Mouse (Mus musculus) layer of hippocampus, adult 11-12 months (tissue): Measurements from ENCODE around the gene 4930447C04Rik.

ENCODE experiments used
- DNase-seq: peaks from one replicate; pipeline ENCODE4 v3.0.0; 2022; ENCODE audit warnings: low spot score

Gene 4930447C04Rik

DNA sequence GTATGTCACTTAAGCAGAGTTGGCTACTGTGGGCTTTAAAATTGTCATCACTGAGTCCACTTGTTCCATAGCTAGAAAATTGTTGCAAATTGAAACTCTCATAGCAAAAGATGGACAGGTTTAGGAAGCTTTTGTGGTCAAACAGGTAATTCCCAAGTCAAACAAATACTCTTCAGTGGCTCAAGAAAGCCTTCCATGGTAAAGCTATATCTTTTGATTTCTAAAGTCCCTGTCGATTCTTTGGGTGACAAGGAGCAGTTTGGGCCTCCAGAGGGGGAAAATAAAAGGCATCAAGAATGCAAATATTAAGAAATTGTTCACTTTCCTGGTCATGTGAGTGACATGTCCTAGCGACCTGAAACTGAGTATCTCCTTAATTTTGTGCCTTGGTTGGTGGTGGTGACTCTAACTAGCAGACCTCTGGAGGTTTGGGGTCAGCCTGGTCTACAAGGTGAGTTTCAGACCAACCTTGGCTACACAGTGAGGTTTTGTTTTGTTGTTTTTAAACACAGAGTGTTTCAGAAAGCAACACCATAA, 3.1 kb upstream of the 4930447C04Rik start:
- no peak for DNase-seq

DNA sequence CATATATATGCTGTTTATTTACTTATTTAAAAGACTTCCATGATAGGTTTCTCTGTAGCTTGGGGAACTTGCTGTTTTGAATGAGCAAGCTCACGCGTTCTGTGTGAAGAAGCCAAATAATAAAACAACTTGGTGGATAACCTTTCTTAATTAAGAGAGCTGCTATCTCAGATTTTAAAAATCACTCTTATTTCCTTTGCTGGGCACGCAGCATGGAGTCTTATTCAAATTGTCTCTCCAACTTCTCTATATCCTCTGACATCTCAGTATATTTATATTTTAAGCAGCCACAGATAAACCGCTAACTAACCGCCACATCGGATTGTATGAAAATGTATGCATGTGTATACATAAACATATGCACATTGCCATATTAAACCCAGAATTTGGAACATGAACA, 1.6 kb upstream of the 4930447C04Rik start:
- DNase-seq, result no peak

DNA sequence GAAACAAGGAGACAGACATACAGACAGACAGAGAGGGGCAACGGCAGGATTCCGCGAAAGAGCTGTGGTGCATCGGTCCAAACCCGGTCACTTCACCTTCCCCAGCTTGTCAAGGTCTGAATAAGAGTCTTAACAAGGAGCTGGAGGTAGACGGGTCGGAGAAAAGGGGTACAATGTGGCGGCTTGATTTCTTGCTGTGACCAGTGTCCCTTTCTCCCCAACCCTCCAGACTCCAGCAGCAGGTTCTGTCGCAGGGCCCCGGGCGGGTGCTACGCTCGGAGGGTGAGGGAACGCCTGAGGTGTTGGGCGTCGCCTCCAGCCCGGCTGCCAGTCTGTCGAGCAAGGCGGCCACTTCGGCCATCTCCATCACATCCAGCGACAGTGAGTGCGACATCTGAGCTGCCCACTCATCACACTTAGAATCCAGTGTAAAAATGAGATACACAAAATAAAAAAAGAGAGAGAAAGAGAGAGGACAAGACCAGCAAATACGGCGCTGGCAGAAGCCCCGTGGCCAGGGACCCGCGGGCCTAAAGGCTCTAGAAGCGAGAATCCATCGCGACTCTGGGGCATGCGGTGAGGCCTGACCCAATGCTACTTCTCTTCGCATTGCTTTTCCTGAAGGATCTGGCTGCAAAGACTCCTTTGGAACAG, 951 bp upstream of the 4930447C04Rik start:
- no peak for DNase-seq

DNA sequence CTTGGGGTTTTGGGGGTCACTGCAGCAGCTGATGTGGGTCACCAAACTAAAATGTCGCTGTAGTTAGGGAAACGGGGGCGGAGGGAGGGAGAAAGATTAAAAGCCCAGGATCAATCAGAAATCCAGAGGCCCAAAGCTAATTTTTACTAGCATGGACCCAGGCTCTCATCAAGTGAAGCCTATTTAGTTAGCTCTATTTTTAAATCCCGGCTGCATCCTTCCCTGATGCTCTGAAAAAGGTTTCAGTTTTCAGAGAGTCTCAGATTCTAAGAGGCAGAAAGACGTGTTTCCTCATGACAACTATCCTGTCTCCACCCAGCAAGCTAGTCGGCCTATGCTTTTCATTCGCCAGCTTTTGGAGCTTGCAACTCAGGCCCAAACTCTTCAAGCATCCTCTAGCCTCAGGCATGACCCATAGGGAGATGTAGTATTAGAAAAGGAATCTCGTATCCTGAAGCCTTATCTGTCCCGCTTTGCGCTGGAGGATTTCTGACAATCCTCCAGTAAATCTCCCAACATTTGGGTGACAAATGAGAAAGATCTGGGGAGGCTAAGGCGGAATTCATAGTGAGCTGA, 336 bp upstream of the 4930447C04Rik start:
- DNase-seq, result no peak

DNA sequence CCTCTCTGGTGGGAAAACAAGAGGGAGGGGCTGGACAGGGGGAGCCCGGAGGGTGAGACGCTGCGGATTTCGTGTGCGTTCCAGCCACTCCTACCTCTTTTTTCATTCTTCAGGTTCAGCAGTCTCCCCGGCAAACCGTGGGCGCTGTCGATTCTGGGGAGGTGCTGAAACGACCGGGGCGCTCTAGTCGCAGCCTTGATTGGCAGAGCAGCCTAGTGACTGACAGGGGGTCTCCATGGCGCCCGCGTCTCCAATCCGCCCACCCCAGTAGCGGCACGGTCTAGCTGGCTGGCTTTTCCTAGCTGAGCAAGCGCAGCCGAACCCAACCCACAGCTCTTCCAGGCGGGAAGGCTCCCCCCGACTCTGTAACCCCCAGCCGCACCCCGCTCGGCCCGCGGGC, 958 bp downstream of the 4930447C04Rik start, which contains the start of gene Six6:
Gene Six6, plus strand, starts transcription at position 277 of the 400 bp plus-strand sequence.
- DNase-seq, result no peak

DNA sequence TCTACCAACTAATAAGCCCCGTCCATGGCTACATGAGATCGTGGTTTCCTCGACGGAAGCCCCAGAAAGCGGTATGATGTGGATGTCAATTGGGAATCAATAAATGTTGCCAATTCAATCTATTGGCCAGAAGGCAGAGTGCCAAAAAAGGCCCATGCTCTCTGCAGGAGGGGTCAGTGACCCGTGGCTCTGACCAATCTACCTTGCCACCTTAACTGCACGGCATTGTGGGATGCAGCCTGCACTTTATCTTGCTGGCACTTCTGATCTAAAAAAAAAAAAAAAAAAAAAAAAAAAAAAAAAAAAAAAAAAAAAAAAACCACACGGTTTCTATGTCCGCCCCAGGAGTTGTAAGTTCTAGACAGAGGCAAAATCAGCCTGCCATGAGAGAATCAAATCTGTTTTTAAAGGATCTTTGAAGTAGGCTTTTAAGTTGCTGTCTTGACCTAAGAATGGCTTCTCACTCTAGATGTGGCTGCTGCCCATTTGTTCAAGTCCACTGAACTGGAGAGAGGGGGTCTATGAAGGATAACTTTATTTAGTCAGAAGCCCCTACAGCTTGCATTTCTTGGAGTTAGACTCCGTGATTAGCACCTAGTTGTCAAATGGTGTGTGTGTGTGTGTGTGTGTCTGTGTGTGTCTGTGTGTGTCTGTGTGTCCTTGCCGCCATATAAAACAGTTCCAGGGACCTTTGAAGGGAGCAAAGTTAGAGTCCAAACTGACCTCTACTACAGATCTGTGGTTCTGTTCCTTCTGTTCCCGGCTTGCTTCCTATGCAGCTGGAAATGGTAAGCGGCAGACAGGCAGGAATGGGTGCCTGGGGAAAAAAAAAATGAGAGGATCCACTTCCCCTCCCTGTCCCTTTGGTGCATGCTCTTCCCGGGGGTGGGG, 1.7 kb downstream of the 4930447C04Rik start:
- no peak for DNase-seq

DNA sequence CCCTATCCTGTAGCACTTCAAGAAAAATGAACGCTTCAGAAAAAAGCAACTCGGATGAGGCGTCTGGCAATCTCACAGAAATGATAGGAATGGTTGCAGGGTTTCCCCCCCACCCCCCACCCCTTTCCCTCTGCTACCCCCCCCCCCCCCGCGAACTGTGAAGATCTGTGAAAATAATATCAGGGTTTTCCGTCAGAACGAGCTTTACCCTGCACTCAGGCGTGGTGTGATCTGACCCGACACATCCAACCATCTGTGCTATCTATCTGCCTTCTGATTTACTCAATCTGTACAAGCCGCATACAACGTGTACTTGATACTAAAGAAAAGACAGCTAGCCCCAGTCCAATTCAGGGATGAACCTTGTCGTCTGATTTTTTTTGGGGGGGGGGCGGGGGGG, 2.4 kb downstream of the 4930447C04Rik start:
- DNase-seq, result no peak

DNA sequence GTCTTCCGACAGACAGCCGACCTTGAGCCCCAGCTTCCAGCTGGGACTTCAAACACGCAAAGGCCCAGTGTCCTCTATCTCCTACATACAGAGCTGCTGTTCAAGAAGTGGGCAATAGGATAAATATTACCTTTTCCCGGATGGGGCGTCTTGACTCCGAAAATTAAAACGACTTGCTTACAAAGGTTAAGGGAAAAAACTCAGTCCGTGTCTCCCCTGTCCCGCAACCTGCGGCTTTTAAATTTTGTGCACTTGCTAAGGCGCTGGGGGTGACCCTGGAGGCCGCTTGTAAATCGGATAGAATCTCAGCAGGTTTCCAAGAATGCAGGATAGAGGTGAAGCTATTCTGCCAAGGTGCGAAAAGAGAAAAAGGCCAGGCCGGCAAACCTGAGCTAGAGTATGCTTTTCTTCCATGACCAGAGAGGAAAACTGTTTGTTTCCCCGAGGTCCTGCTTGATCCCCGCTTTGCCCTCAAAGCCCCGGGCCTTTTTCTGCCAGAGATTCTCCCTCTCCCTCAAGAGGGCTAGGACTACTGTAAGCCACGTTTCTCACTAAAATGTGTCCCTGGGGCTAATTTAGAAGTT, 2.9 kb downstream of the 4930447C04Rik start:
- no peak for DNase-seq

DNA sequence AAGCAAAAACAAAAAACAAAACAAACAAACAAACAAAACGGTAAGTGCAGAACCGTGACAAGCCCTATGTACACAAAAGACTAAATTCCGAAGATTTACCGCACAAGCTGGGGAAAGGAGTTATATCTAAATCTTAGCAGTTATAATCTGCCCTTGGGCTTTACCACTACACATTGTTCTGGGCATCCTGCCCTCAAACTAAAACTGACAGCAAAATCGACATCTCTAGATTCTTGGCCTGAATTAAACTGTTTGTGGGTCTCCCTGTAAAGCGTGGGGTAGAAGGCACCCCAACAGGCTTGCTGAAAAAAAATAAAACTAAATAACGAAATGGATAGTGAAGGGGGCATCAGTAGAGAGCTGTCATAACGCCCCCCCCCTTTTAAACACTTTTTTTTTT, 3.8 kb downstream of the 4930447C04Rik start:
- DNase-seq, result no peak

DNA sequence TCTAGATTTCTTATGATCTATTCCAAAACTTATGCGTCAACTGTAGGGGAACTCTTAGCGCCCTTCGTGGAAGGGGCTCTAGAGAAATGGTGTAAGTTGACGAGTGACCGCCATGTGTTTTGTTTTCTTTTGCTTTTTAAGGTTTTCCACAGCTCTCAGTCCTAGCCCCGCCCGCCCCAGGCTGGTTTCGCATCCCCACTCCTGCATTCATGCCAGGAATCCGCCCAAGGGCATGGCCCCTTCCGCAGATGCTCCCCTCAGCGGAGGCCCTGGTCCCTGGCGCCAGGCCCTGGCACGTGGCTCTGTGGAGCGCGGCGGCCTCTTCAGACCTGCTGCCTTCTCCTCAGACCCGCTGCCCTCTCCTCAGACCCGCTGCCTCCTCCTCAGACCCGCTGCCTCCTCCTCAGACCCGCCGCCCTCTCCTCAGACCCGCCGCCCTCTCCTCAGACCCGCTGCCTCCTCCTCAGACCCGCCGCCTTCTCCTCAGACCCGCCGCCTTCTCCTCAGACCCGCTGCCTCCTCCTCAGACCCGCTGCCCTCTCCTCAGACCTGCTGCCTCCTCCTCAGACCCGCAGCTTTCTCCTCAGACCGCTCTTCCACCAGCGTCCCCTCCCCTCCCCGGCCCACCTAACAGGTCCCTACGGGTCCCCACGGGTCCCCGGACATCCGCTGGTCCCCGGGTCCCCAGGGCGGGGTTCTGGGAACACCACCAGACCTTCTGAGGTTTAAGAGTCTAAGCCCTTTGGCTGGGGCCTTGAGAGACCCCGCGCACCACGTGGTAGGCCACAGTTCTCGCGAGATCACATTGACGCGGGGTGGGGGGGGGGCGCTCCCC, 23.2 kb downstream of the 4930447C04Rik start:
- no peak for DNase-seq

DNA sequence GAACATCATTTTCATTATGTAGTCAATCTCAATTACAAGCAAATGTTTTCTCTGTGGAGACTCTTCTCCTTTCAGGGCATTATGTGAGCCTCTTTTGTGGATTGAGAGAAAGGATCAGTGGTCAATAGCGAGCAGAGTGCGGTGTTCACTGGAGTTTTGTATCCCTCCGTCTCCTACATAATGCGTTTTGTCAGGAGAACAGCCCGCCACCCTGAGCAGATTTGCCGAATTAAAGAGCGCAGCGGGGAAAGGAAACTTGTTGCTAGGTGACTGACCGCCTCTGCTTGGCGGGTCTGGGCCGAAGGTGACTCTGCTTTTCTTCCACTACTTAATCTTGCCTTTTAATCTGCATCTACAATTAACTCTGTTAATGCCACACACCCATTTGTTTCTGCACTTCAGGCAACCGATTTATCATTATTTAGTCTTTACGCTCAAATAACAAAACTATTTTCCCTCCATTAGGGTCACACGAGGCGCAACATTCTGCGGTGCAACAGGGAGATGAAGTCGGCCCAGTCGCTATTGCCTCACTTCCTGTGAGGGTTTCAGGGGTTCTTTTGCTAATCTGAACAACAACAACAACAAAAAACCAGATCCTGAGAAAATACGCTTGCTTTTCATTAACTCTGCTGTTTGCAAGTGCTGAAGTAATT, 86.1 kb downstream of the 4930447C04Rik start:
- DNase-seq, result no peak

DNA sequence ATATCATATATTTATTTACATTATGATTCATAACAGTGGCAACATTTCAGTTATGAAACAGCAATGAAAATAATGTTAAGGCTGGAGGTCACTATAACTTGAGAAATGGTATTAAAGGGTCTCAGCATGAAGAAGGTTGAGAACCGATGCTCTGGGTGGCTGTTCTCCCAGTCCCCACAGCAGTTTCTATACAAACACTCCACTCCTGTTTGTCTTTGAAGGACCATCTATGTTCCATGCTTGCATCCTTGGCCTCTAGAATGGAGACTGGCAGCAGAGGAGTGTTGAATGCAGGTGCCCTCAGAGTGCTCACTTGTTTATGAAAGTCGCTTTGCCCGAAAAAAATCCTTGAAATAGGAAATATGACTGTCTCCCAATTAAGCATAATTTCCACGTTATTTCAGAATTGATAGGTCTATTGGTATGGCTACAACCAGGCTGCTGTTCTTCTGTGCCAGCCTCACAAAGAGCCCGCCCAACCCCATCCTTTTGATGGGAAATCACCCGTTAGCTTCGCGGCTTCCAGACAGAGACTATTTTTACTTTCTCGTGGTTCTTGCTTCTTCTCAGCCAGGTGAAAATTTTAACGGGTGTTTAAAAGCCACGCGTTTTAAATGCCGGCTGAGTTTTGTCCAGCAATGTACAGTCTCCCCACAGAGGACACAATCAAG, 87.0 kb downstream of the 4930447C04Rik start:
- DNase-seq, result no peak

DNA sequence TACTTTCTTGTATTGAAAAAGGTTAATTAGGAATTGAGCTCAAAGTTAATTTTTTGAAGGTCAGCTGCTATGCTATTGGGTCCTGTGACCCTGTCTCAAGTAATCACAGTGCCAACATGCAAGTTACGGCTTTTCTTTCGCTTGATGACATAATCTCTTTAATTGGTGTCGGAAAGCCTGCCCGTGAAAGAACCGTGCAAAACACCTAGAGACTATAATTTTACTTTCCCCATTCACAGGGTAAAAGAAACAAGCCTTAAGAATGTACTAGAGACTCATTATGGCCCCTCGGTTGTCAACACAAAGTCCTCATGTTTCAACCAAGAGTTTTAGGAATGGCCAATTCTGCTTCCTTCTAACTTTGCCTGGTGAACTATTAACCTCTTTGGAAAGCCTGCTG, 88.3 kb downstream of the 4930447C04Rik start:
- no peak for DNase-seq

DNA sequence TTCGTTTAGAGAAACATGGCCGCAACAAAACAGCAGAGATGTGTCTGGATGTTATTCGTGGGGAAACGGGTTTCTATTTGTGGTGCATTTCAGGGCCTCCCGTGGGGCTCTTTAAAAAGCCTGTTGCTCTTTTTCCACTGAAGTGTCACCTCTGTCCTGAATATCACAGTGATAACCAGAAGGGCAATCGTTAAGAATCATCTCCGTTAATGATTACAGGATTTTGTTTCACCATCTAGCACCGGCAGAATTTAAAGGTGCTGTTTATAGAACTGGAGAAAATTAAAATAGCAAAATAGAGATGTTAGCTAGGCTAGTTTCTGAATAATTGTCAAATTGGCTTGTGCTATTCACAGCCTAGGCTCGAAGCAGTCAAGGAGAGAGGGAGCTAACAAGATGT, 90.4 kb downstream of the 4930447C04Rik start:
- no peak for DNase-seq

DNA sequence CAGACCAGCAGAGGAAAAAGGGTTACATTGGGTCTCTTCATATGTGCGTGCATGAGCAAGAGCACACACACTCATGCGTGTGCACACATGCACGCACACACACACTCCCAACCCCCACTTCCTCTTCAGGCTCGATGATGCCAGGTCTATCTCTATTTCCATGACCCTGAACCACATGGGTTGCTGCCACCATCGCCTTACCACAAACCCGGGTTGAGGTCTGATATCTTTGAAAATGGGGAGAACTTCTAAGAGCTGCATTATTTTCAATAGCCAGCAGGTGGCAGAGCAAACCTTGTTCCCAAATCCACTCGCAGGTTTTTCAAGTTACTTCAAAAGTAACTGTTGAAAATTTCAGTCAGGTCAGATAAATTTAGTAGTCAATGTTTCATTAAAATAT, 92.8 kb downstream of the 4930447C04Rik start:
- DNase-seq, result peak; percentile 62

DNA sequence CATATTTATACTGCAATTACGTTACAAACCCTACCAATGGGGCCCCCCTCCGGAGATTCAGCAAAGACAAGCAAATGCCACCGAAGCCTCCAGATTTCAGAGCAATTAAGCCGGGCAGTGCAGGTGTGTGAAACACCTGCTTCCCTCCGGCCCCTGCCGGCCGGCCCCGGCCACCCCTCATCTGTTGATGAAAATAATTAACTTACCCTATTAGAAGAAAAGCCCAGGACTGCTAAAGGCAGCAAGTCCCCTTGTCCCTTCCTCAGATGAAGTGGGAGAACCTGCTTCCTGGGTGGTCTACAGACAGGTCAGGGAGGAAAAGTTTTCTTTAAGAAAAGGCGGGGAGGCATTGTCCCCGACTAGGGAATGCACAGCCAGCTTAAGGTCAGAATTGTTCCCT, 94.6 kb downstream of the 4930447C04Rik start:
- no peak for DNase-seq

DNA sequence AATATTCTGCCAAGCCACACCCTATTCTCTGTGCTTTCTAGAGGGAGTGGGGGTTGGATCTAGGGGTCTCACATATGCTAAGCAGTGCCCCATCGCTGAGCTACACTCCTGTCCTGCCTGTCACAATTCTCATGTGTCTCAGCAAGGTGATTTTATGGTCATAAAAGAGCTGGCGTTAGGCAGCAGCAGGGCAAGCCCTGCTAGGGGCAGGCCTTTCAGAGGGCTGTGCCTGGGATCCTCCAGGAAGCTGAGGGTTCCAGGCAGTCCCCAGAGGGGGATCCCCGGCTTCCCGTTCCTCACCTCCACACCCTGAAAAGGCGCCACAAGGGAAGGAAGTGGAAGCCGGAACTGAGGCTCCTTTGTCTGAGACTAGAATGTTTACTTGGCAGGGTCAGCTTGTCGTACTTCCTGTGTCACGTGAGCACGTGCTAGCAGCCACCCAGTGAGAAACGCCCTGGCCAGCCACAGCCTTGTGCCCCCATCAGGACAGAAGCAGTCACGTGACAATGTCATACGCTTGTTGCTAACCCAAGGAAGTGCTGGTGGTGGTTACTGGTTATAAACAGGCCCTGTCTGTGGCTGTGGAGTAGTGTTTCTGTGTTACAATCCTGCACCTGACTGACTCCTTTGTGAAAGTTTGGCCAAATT, 96.5 kb downstream of the 4930447C04Rik start:
- no peak for DNase-seq

DNA sequence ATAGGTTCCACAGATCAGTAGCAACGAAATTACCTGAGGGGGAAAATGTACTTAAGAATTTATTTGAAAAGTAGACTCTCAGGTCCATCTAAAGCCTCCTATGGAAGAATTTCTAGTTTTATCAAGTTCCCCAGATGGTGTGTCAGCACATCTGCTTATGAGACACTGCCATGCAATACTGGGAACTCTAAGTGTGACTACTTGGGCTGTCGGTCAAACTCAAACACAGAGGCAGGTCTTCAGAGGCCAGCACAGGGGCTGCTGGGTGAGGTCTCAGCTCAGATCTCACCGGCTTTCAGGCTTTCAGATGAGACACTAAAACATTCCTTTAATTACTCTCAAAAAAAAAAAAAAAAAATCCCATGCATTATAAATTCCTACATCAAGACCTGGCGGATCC, 97.0 kb downstream of the 4930447C04Rik start:
- DNase-seq, result no peak

DNA sequence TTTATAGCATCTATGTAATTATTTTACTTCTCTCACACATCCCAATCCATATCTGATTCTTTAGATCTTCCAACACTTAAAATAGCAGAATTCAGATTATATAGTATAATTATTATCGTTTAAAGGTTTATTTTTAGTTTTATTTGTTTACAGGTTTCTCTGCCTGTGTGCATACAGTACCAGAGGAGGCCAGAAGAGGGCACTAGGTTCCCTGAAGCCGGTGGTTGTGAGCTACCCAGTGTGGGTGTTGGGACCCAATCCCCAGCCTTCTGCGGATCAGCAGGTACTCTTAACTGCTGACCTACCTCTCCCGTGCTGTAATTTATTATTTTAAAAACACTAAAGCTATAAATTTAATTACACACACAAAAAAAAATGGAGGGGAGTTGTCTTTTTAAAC, 97.4 kb downstream of the 4930447C04Rik start:
- no peak for DNase-seq

DNA sequence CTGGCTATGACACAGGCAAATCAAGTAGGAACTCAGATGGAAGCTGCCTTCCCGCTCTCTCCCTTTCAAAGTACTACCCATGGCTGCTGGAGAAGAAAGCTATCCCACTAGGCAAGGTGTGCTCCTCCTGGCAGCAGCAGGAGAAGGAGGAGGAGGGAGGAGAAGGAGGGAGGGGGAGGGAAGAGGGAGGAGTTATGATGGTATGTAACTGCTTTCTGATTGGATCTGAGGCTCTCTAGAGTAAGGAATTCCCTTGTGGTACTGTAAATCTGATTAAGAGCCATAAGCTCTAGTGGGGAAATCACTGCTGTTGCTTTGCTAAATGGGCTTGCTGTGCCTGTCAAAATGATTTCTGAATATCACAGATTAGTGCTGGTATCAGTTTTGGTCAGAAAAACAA, 99.1 kb downstream of the 4930447C04Rik start:
- DNase-seq, result no peak
